Mouse (Mus musculus) C2C12 (cell line): ENCODE results near the gene Zdhhc9. TPM values are rescaled to one million over a fixed set of nuclear protein-coding genes. Genes with fewer than 3 reads are reported as not detected.

Experiments used
- H3K27me3 ChIP-seq: one replicate; pipeline ENCODE4 v1.6.1; 2011; ENCODE audit not compliant: control insufficient read depth, insufficient read depth, insufficient read length
- H3K36me3 ChIP-seq: one replicate; pipeline ENCODE4 v1.6.1; 2011; ENCODE audit not compliant: control insufficient read depth, insufficient read depth
- H3K4me3 ChIP-seq: one replicate; pipeline ENCODE4 v1.5.1; 2011; ENCODE audit warnings: mild to moderate bottlenecking, control low read depth; ENCODE audit not compliant: poor library complexity, insufficient read depth, severe bottlenecking
- H3K79me2 ChIP-seq: one replicate; pipeline ENCODE4 v1.6.1; 2011; ENCODE audit not compliant: control insufficient read depth, insufficient read depth
- H3K79me3 ChIP-seq: one replicate; pipeline ENCODE4 v1.6.1; 2011; ENCODE audit warnings: low read depth, control low read depth
- H3ac ChIP-seq: one replicate; pipeline ENCODE3; 2011; ENCODE audit warnings: low read depth; ENCODE audit not compliant: control insufficient read depth, insufficient read length
- CEBPB ChIP-seq: IDR thresholded peaks from one replicate; pipeline ENCODE4 v1.6.1; 2011; ENCODE audit warnings: low read depth, mild to moderate bottlenecking, control low read depth, moderate library complexity
- CTCF ChIP-seq: IDR thresholded peaks from one replicate; pipeline ENCODE4 v1.5.1; 2011; ENCODE audit not compliant: control insufficient read depth, insufficient read depth, insufficient read length
- FOSL1 ChIP-seq: IDR thresholded peaks from one replicate; pipeline ENCODE4 v1.8.0; 2011; ENCODE audit warnings: mild to moderate bottlenecking, low read length; ENCODE audit not compliant: poor library complexity, insufficient read depth, severe bottlenecking
- MAX ChIP-seq: IDR thresholded peaks from one replicate; pipeline ENCODE4 v1.6.1; 2011; ENCODE audit warnings: mild to moderate bottlenecking, control low read depth
- MYOD1 ChIP-seq: IDR thresholded peaks from one replicate; pipeline ENCODE4 v1.6.1; 2011; ENCODE audit warnings: low read depth; ENCODE audit not compliant: control insufficient read depth, insufficient read length
- MYOG ChIP-seq: IDR thresholded peaks from one replicate; pipeline ENCODE4 v1.6.1; 2011; ENCODE audit not compliant: control insufficient read depth, insufficient read length; ENCODE audit errors: extremely low read depth
- USF1 ChIP-seq: IDR thresholded peaks from one replicate; pipeline ENCODE4 v1.6.1; 2011; ENCODE audit warnings: low read depth, mild to moderate bottlenecking, control low read depth, moderate library complexity
- polyA plus RNA-seq: library from polyadenylated mRNA; unstranded; fragments of >200 nt; fragmentation: generic; extraction: Trizol; gene quantifications from one replicate; pipeline ENCODE4 v1.2.1, GENCODE M21; 2012; ENCODE audit warnings: missing spikeins

The Zdhhc9 gene
- polyA plus RNA-seq, 1 experiment, result 5.9 TPM

DNA sequence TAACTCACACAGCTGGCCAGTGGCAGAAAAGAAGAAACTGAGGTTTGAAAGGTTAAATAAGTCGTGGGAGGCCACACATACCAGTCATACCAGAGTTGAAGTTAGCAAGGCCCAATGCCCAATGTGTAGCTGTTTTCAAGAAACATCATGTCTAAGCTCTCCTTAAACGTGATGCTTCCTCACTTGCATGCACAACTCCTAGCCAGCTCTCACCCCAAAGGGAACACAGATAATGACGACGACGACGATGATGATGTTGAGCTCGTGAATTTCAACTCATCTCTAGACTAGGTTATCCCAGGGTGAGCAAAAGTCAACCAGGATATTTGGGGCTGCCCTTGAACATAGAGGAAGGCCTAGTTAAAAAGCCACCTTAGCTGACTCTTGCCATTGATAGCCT lies 56.6 kb downstream of the Zdhhc9 start:
- H3K27me3 ChIP-seq, result no peaks in the 10 kb centered on the region
- H3K4me3 ChIP-seq, result no peak overlapping the region
- H3ac ChIP-seq, result no peak overlapping the region
- no peaks in the 10 kb centered on the region for H3K79me3 ChIP-seq
- TF ChIP-seq MYOG (no peak), USF1 (no peak), MAX (no peak), CTCF (no peak), MYOD1 (no peak), FOSL1 (no peak), CEBPB (no peak)
- H3K36me3 ChIP-seq, result no peaks in the 10 kb centered on the region
- H3K79me2 ChIP-seq, result no peaks in the 10 kb centered on the region

GRCm38 (mm10) chrX:48147741-48148186 lies 60.9 kb downstream of the Zdhhc9 start:
- no peaks in the 10 kb centered on the region for H3K79me3 ChIP-seq
- no peaks in the 10 kb centered on the region for H3K27me3 ChIP-seq
- no peaks in the 10 kb centered on the region for H3K36me3 ChIP-seq
- H3K4me3 ChIP-seq, result no peak overlapping the region
- no peak overlapping the region for H3ac ChIP-seq
- H3K79me2 ChIP-seq, result no peaks in the 10 kb centered on the region
- no peak for TF ChIP-seq MAX
- TF ChIP-seq FOSL1, result no peak
- TF ChIP-seq CTCF, result no peak
- no peak for TF ChIP-seq MYOD1
- no peak for TF ChIP-seq MYOG
- TF ChIP-seq USF1, result no peak
- no peak for TF ChIP-seq CEBPB

- no peaks in the 10 kb centered on the region for H3K79me3 ChIP-seq
- H3K4me3 ChIP-seq, result no peak overlapping the region
- H3K27me3 ChIP-seq, result no peaks in the 10 kb centered on the region
- no peaks in the 10 kb centered on the region for H3K79me2 ChIP-seq
- no peak overlapping the region for H3ac ChIP-seq
- TF ChIP-seq MYOD1 (no peak), CEBPB (no peak), FOSL1 (no peak), MAX (no peak), CTCF (no peak), MYOG (no peak), USF1 (no peak)
- no peaks in the 10 kb centered on the region for H3K36me3 ChIP-seq
Observed at GRCm38 (mm10) chrX:48147226-48147625, 61.5 kb downstream of the Zdhhc9 start.

DNA sequence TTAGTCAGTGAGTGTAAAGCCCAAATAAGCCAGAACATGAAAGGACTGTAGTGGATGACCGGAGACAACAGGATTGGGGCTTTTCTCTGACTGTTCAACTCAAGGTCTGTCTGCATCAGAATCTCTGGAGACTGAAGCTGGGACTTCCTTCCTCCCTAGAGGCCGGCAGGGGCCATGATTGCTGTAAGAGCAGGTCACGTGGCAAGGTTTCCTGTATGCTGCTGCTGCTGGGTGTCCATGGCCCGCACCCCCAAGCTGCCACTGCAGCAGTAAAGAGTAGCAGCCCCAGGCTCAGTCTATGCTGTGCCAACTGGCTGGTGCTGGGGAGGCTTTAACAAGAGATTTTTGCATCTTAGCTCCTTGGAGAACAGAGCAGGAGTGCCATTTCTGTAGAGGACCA lies 62.4 kb downstream of the Zdhhc9 start, which contains the start of gene Sash3:
TSS of gene Sash3 (plus strand) at position 175 of the 400 bp plus-strand sequence.
- Histone ChIP-seq H3K27me3 (no peaks in the 10 kb centered on the region), H3K79me3 (no peaks in the 10 kb centered on the region), H3K79me2 (no peaks in the 10 kb centered on the region), H3K4me3 (no peak within 1 kb of the TSS), H3ac (no peak within 1 kb of the TSS), H3K36me3 (no peaks in the 10 kb centered on the region)
- no peak for TF ChIP-seq MYOD1
- TF ChIP-seq CEBPB, result no peak
- TF ChIP-seq CTCF, result no peak
- TF ChIP-seq MAX, result no peak
- no peak for TF ChIP-seq USF1
- TF ChIP-seq FOSL1, result no peak
- no peak for TF ChIP-seq MYOG

- H3K79me2 ChIP-seq, result no peaks in the 10 kb centered on the region
- no peaks in the 10 kb centered on the region for H3K27me3 ChIP-seq
- H3ac ChIP-seq, result no peak overlapping the region
- H3K79me3 ChIP-seq, result no peaks in the 10 kb centered on the region
- no peak for TF ChIP-seq CEBPB
- TF ChIP-seq FOSL1, result no peak
- no peaks in the 10 kb centered on the region for H3K36me3 ChIP-seq
- H3K4me3 ChIP-seq, result no peak overlapping the region
Observed at GRCm38 (mm10) chrX:48143415-48144335, 65.0 kb downstream of the Zdhhc9 start.

- no peaks in the 10 kb centered on the region for H3K79me2 ChIP-seq
- H3ac ChIP-seq, result no peak overlapping the region
- H3K4me3 ChIP-seq, result no peak overlapping the region
- H3K36me3 ChIP-seq, result no peaks in the 10 kb centered on the region
- H3K27me3 ChIP-seq, result no peaks in the 10 kb centered on the region
- no peaks in the 10 kb centered on the region for H3K79me3 ChIP-seq
- TF ChIP-seq MYOG, result no peak
- TF ChIP-seq MAX, result no peak
- TF ChIP-seq CEBPB, result no peak
- TF ChIP-seq USF1, result no peak
- no peak for TF ChIP-seq FOSL1
- TF ChIP-seq MYOD1, result no peak
- no peak for TF ChIP-seq CTCF
Observed at GRCm38 (mm10) chrX:48141481-48141880, 67.2 kb downstream of the Zdhhc9 start.
